Mouse (Mus musculus) layer of hippocampus, adult 9-11 months (tissue): Measurements from ENCODE around the gene Pard3b.
A peak's percentile ranks its signal among the peaks of the same experiment; 100 is the strongest.

Source experiments
- DNase-seq: peaks from one replicate; pipeline ENCODE4 v3.0.0; 2022

The Pard3b gene

DNA sequence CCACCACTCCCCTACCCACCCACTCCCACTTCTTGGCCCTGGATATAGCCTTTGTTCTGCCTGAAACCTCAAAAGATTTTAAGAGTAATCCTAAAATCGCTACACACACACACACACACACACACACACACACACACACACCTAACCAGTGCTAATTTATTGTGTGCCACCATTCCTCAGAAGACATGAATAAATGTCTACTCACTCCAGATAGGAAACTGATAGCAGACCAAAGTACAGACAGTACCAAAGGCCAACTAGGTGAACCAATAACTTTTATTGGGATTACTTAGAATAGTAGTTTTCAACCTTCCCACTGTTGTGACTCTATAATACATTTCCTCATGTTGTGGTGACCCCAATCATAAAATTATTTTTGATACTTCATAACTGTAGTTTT, 483.8 kb downstream of the Pard3b start:
- no peak for DNase-seq

DNA sequence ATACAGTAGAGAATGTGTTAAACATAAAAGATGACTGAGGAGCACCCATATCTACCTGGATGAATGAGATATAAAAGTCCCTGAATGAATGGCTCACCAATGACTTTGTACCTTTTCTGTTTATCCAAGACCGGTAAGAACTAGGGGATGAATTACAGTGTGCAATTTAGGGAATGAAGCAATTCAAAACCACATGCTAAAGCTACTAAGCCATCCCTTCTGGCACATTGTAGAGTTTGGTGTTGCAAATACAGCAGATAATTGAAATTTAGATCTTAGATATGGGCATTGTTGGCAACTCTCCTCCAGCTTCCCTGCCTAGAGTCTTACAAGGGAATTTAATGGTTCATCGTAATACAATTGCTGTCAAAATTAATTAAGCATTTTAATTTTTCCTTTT, 490.6 kb downstream of the Pard3b start:
- no peak for DNase-seq

GRCm38 (mm10) chr1:62148134-62148533, 509.5 kb downstream of the Pard3b start:
- DNase-seq, result no peak

DNA sequence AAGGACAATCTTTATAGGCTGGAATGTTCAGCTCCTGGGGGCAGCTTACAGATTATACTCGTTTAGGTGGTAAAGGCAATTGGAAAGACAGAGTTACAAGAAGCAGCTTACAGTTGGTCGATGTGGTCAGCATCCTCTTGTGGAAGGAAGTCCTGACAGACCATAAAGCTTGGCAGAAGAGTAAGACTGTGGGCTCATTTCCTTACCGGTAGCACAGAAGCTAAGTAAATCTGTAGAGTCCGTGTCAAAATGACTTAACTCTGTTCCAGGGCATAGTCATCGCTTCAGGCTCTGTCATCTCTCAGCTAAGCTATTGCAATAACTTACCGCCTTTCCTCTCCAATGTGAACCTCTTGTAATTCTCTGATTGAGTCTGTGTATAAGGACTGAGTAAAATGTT, 510.2 kb downstream of the Pard3b start:
- DNase-seq, result no peak

DNA sequence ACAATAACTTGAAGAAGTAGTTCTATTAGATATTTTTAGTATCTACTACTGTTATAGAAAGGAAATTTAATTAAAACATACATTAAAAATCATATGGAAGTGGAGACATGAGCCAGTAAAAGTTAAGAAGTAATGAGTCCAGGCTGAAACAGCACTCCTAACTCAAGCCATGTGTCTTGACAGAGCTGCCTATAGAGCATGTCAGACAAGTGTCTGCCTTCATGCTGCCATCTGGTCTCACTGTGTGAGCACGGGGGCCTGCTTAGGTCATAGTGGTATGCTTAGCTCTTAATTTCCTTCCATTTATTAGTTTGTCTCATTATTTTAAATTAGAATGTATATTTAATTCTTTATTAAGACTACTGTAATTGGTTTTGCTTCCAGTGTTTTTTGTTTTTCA, 517.3 kb downstream of the Pard3b start:
- DNase-seq, result no peak

- no peak for DNase-seq
These were observed 521.0 kb downstream of the Pard3b start for GRCm38 (mm10) chr1:62159592-62159991.

- DNase-seq, result no peak
These were observed 536.5 kb downstream of the Pard3b start for GRCm38 (mm10) chr1:62175013-62175640.

GRCm38 (mm10) chr1:62181638-62182037, 543.0 kb downstream of the Pard3b start:
- DNase-seq, result no peak

GRCm38 (mm10) chr1:62182634-62183033, 544.0 kb downstream of the Pard3b start:
- no peak for DNase-seq

- DNase-seq, result no peak
These were observed 552.2 kb downstream of the Pard3b start for GRCm38 (mm10) chr1:62190786-62191185.

- DNase-seq, result no peak
These were observed 558.9 kb downstream of the Pard3b start for GRCm38 (mm10) chr1:62197515-62197914.

GRCm38 (mm10) chr1:62200919-62201318, 562.3 kb downstream of the Pard3b start:
- no peak for DNase-seq

GRCm38 (mm10) chr1:62201686-62202257, 563.1 kb downstream of the Pard3b start:
- no peak for DNase-seq

- no peak for DNase-seq
These were observed 574.7 kb downstream of the Pard3b start for GRCm38 (mm10) chr1:62213285-62213684.

DNA sequence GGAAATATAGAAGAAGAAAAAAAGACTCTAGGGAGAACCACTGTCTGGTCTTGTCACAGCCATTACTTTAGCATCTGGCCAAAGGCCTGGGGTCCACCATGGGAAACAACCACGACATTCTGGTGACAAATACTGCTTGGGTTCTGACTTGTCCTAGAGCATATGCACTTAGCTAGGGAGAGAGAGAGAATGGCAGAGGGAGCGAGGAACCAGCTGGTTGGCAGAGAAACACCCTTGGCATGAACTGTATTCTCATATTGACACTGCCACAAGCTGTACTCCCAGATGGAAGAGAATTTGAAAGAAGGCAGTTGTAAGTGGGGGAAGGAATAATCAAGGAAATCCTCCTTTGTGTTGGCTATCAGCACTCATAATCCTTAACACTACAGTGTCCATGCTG, 577.2 kb downstream of the Pard3b start:
- DNase-seq, result peak; percentile 58

GRCm38 (mm10) chr1:62216568-62216967, 577.9 kb downstream of the Pard3b start:
- DNase-seq, result peak; percentile 13

DNA sequence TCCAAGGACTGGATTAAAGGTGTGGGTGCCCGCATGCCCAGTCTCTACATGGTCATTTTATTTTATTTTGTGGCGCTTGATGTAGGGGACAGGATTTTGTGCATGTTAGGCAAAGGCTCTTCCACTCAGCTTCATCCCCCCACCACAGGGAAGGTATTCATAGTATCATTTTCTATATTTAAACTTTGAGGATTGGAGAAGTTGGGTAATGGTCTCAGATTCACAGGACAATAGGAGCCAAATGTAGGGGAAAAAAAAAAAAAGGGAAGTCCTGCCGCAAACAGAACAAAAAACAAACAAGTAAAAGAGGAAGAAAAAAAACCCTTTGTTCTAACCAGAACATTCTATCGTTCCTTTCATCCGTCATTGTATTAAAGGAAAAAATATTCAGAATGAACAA, 590.5 kb downstream of the Pard3b start:
- DNase-seq, result no peak

DNA sequence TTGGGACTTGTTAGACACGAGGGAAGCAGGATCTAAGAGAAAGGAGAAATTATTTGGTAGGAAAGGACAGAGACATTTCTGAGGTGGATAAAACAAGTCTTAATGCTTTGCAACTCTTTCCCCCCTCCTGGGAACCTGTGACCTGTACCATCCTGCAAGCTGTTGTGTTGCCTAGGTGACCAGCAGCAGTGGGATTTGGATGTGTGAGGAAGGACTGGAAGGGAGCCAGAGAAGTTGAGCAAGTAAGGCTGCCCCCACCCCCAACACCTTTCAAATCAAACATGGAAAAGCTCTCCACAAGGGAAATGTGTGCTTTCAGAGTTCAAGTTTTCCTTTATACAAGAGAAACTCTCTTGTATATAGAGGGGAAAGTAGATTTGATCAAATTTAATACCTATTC, 595.4 kb downstream of the Pard3b start:
- no peak for DNase-seq

GRCm38 (mm10) chr1:62235121-62235520, 596.5 kb downstream of the Pard3b start:
- no peak for DNase-seq

- DNase-seq, result no peak
These were observed 605.8 kb downstream of the Pard3b start for GRCm38 (mm10) chr1:62244191-62244984.

DNA sequence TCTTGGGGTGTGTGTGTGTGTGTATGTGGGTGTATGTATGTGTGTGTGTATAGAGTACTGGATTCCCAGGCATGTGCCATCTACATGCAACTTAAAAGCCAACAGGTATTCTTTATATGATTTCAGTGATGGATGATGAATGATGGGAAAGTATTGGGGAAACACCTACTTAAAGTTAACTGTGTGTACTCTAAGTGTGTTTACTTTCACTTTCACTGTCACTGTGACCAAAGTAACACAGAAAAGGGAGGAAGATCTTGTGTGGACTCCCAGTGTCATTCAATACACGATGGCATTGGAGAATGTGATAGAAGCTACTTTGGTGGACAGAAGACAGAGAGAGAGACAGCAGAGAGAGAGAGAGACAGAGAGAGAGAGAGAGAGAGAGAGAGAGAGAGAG, 613.8 kb downstream of the Pard3b start:
- no peak for DNase-seq

GRCm38 (mm10) chr1:62254316-62254715, 615.7 kb downstream of the Pard3b start:
- no peak for DNase-seq

DNA sequence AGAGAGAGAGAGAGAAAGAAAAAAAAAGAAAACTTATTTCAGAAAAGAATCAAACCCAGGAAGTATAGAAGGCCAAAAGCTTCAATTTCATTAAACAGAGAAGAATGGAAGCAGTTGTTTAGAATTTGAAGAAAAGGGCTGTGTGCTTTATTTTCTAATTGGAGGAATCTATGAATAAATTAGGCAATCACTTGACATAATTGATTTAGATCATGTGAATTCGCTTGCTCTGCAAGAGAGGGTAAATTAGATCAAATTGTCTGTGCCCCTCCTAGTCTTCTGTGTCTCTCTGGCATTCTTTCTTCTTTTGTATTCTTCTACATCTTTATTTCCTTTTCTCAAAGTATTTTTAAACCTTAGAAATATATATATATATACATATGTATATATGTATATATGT, 616.3 kb downstream of the Pard3b start:
- DNase-seq, result no peak

DNA sequence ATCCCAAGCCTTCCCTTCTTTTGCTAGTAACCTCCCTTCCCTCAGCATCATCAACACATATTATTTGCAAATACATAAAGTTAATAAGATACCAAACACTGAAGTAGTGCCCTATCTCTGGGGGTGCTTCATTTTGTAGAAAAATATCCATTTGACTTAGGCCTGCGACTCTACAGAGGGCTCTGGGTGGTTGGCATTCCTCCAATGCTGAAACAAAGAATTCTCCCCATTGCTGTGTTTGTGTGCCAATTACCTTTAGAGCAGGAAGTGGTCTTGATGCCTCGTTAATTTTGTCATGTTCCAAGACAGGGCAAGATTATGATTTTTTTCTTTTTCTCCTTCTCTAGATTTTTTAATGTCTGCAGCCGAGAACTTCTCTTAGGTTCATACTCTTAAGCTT, 637.8 kb downstream of the Pard3b start:
- no peak for DNase-seq
